Mouse (Mus musculus) gastrocnemius, postnatal 25 days (tissue): ENCODE data around the gene Kctd17. TPM values are rescaled to one million over a fixed set of nuclear protein-coding genes. Genes with fewer than 3 reads are reported as not detected.
A peak's percentile ranks its signal among the peaks of the same experiment; 100 is the strongest.

Source experiments
- DNase-seq: peaks from one replicate; pipeline ENCODE4 v3.0.0; 2022
- total RNA-seq, 2 experiments: library from RNA; stranded (reverse); gene quantifications; 1 replicate in 1 of 2; 2 replicates in 1 of 2; pipeline ENCODE4 v1.2.3; 2021

Kctd17 gene
- total RNA-seq, 2 experiments from 2014 or later = 15.8 to 22.8 TPM

DNA sequence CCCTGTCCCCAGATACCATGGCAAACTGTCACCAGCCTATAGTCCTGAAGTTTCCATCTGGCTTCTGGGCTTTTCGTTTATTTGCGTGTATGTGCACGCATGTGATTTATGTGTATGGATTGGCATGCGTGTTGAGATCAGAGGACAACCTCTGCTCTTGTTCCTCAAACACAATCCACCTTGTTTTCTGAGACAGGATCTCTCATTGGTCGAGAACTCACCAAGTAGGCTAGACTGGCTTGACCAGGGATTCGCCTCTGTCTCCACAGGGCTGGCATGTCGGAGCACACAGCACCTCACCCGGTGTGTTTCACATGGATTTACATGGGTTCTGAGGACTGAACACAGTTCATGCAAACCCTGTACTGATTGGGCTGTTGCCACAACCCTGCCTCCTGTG lies 14.2 kb upstream of the Kctd17 start:
- no peak for DNase-seq

DNA sequence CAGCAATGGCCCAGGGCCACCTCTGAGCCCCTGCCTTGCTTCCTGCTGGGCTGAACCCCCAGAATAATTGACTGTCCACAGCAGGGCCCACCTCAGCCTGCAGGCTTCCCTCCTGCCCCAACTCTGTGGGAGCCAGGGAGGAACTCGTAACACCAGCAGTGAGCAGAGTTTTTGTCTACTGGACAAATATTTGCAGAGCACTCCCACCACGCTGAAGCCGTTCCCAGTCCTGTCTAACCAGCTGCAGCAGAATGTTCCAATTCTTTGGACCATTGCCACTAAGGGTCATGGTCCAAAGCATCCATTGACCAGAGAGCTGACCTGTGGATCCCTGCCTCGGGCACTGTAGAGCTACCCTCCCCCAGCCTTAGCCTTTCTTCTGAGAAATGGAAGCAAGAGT lies 11.4 kb upstream of the Kctd17 start:
- DNase-seq = no peak

- no peak for DNase-seq
Observed at GRCm38 (mm10) chr15:78420395-78420794, 8.0 kb upstream of the Kctd17 start.

DNA sequence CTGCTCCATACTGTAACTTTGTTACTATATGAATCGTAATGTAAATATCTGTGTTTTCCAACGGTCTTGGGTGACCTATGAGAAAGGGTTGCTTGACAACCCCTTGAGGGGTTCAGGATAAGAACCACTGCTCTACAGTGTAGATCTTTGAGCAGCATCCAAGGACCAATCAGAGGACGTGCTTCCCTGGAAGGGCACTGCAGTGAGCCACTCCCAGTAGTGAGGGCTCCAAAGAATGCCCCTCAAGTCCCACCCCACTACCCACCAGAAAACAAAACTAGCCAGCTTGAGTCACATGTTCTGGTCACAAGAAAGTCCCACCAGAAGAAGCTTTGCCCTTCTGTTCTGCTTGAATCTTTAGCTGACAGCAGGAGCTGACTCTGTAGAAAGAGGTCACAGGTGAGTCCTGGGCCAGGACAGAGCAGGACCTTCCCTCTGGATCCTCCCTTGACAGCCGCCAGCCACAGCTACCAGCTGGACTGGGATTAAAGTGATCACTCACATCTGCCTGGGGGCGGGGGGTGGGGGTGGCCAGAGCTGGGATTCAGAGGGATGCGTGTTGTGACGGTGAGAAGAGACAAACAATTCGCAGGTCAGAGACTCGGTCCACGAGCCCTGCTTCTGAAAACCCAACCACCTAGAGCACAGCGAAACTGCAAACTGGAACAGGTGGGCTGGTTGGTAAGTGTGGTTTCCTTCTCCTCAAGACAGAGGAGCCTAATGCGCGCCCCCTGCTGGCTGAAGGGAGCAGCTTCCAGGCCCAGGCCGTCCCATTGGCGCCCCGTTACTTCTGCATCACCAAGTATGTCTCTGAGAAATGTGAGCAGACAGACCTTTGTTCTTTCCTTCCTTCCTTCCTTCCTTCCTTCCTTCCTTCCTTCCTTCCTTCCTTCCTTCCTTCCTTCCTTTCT lies 6.1 kb upstream of the Kctd17 start:
- peak; percentile 57 for DNase-seq

- DNase-seq = no peak
Observed at GRCm38 (mm10) chr15:78424507-78424906, 3.9 kb upstream of the Kctd17 start.

- no peak for DNase-seq
Observed at GRCm38 (mm10) chr15:78425230-78425629, 3.1 kb upstream of the Kctd17 start.

DNA sequence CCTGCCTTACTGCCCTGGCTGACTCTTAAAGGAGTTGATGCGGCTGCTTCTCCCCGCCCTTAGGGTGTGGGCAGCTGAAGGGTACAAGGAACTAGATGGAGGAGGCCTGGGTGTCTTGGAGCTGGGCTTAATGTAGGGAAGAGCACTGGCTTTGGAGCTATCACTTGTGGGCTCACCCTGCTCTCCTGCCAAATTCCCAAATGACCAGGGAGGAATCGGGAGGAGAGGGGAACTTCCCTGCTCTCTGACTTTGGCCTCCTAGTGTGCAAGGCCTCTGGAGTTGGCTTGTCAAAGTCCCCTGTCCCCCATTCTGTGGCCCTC lies 735 bp downstream of the Kctd17 start:
- DNase-seq = no peak

- DNase-seq = peak; percentile 29
Observed at GRCm38 (mm10) chr15:78429871-78430622, 1.7 kb downstream of the Kctd17 start.

DNA sequence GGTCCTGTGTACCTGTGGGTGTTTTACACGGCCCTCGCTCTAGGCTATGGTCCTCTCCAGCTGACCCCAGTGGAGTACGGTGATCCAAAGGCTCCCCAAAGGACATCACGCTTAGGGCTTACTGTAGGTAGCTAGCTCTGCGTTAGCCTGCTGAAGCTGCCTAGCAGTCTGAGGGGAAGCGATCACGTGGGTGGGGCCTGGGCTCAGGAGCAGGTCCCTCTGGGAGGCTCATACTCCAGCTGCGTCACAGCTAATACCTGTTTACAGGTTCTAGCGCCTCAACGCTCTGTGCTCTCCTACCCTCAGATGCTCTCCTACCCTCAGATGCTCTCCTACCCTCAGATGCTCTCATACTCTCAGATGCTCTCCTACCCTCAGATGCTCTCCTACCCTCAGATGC lies 2.5 kb downstream of the Kctd17 start:
- DNase-seq = no peak

DNA sequence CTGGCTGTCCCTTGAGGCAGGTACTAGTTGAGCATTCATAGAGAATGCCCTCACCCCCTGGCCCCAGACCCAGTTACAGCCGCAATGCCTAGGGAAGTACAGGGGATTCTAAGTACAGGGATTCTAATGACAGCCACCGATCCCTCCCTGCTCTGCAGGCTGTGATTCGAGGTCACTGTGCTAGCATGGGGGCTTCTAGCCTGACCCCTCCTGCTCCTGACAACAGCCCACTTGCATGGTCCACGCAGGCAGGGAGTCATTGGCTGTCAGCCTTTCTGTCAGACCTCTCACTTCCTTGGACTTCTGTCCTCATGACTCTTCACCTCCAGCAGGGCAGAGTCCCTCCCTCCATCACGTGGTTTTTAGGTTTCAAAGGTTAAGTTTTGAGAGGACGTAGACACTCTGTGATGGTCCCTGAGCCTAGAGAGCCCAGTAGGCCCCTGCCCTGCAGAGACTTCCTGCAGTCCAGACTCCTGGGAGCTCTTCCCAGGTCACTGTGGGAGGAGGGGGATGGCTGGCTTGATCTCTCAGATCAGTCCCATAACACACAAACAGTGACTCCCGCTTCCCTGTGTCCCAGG lies 3.3 kb downstream of the Kctd17 start:
- DNase-seq = no peak

DNA sequence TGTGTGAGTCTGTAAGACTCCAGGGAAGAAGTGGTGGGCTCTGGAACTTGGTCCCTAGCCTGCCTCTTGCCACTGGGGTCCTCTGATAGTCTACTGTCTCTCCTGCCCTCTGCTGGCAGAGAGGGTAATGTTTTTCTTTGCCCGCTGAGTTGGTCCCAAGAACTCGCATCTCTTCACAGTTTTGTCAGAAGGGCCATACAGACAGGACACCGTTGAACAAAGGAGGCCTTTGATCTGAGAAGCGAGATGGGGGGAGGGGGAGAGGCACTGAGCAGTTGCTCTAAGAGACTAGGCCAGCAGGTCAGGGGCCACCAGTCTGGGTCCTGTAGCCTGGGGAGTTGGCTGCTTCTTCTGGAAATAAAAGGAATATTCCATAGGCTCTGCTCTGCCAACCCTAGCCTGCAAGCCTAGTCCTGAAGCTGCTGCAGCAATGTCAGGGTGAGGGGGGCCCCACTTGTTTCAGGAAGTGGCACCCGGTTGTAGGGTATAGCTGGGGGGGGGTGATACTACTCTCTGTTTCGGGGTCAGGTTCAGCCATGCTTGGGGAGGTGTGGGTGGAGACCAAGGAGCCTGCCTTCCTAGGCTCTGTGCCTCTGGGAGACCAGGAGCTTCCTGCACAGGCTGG lies 6.6 kb downstream of the Kctd17 start:
- no peak for DNase-seq

- DNase-seq = no peak
Observed at GRCm38 (mm10) chr15:78435681-78436080, 7.3 kb downstream of the Kctd17 start.

- DNase-seq = peak; percentile 86
Observed at GRCm38 (mm10) chr15:78436380-78437192, 8.2 kb downstream of the Kctd17 start.

- DNase-seq = peak; percentile 65
Observed at GRCm38 (mm10) chr15:78437237-78438017, 9.1 kb downstream of the Kctd17 start.

- DNase-seq = no peak
Observed at GRCm38 (mm10) chr15:78438018-78438394, 9.6 kb downstream of the Kctd17 start.

GRCm38 (mm10) chr15:78438505-78438904 lies 10.1 kb downstream of the Kctd17 start:
- DNase-seq = no peak

- DNase-seq = no peak
Observed at GRCm38 (mm10) chr15:78438973-78439372, 10.6 kb downstream of the Kctd17 start.

GRCm38 (mm10) chr15:78442231-78442630 lies 13.9 kb downstream of the Kctd17 start:
- no peak for DNase-seq

GRCm38 (mm10) chr15:78443857-78444256 lies 15.5 kb downstream of the Kctd17 start:
- DNase-seq = no peak

DNA sequence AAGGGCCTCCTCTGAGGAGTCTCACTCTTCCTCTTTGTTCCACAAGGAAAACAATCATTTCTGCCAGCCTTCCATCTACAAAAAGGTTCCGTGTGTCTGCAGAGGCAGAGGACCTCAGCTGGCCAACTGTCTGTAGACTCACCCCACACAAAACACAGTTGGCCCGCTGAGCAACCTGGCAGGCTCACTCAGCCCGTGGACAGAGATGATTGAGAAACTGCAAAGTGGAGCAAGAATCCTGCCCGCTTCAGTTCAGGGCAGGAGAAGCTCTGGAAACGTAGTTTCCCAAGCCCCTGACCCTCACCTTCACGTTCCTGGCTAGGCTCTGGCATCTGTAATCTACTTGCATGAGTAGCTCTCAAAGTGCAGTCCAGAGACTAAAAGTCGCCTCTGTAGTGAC lies 18.8 kb downstream of the Kctd17 start:
- DNase-seq = no peak
